Mouse (Mus musculus): ENCODE measurements at regions not wholly inside any gene's neighbourhood (a gene's known extent, or its start where the extent isn't known, plus 50 kb on each side); places are given as distances from the start of the nearest gene placed in this dataset.

- peaks cover 13% of the 10 kb centered on the region for H3K27me3 ChIP-seq (ENCODE audit: control insufficient read depth, insufficient read depth, insufficient read length)
- no peaks in the 10 kb centered on the region for H3K79me2 ChIP-seq (ENCODE audit: control insufficient read depth, insufficient read depth)
- H3K4me3 ChIP-seq, result no peak overlapping the region
- H3K36me3 ChIP-seq (ENCODE audit: control insufficient read depth, insufficient read depth), result no peaks in the 10 kb centered on the region
- no peak overlapping the region for H3K4me2 ChIP-seq (ENCODE audit: low read depth)
- no peak overlapping the region for H3ac ChIP-seq (ENCODE audit: control insufficient read depth, insufficient read length)
- TF ChIP-seq MYOG (IDR thresholded peaks at IDR 0.05; ENCODE audit: control insufficient read depth in 1 of 3, insufficient read depth in 1 of 3, insufficient read length in 2 of 3, low read depth in 2 of 3), result no peak
- no peak for TF ChIP-seq TCF3 (IDR thresholded peaks at IDR 0.05; ENCODE audit: insufficient read length, low read depth)
- TF ChIP-seq MAX (IDR thresholded peaks at IDR 0.05; ENCODE audit: low read depth), result no peak
- TF ChIP-seq TCF12 (IDR thresholded peaks at IDR 0.05; ENCODE audit: insufficient read depth, poor library complexity, severe bottlenecking), result no peak
- TF ChIP-seq POLR2AphosphoS2 (IDR thresholded peaks at IDR 0.05; ENCODE audit: insufficient read length, low read depth), result no peak
- no peak for TF ChIP-seq REST (IDR thresholded peaks at IDR 0.05; ENCODE audit: insufficient read depth, insufficient read length)
- no peak for TF ChIP-seq SRF (IDR thresholded peaks at IDR 0.05; ENCODE audit: control insufficient read depth, insufficient read length, low read depth)
- no peak for TF ChIP-seq POLR2A (IDR thresholded peaks at IDR 0.05; ENCODE audit: insufficient read length, low read depth)
- TF ChIP-seq E2F4 (IDR thresholded peaks at IDR 0.05; ENCODE audit: insufficient read depth), result no peak
- TF ChIP-seq MYOD1 (IDR thresholded peaks at IDR 0.05; ENCODE audit: control insufficient read depth in 1 of 3, insufficient read length in 2 of 3, low read depth in 2 of 3), result no peak
- TF ChIP-seq CEBPB (IDR thresholded peaks at IDR 0.05; ENCODE audit: insufficient read depth, poor library complexity, severe bottlenecking), result no peak
- TF ChIP-seq USF1 (IDR thresholded peaks at IDR 0.05; ENCODE audit: low read depth), result no peak
Measured at GRCm38 (mm10) chr13:63708567-63708966, 106.5 kb upstream of the Ercc6l2 start.

- H3ac ChIP-seq (ENCODE audit: control insufficient read depth, insufficient read length), result no peak overlapping the region
Measured at GRCm38 (mm10) chr13:63713137-63713536, 101.9 kb upstream of the Ercc6l2 start.

GRCm38 (mm10) chr13:63716498-63716897 is 98.5 kb upstream of the Ercc6l2 start:
- no peak for TF ChIP-seq MAX (IDR thresholded peaks at IDR 0.05; ENCODE audit: low read depth)
- no peak for TF ChIP-seq REST (IDR thresholded peaks at IDR 0.05; ENCODE audit: insufficient read depth, insufficient read length)
- TF ChIP-seq CEBPB (IDR thresholded peaks at IDR 0.05; ENCODE audit: insufficient read depth, poor library complexity, severe bottlenecking), result no peak
- no peak for TF ChIP-seq POLR2A (IDR thresholded peaks at IDR 0.05; ENCODE audit: insufficient read length, low read depth)
- TF ChIP-seq USF1 (IDR thresholded peaks at IDR 0.05; ENCODE audit: low read depth), result no peak
- no peak for TF ChIP-seq SRF (IDR thresholded peaks at IDR 0.05; ENCODE audit: control insufficient read depth, insufficient read length, low read depth)
- TF ChIP-seq MYOD1 (IDR thresholded peaks at IDR 0.05; ENCODE audit: control insufficient read depth in 1 of 3, insufficient read length in 2 of 3, low read depth in 2 of 3), result no peak
- no peak for TF ChIP-seq E2F4 (IDR thresholded peaks at IDR 0.05; ENCODE audit: insufficient read depth)
- no peak for TF ChIP-seq TCF3 (IDR thresholded peaks at IDR 0.05; ENCODE audit: insufficient read length, low read depth)
- TF ChIP-seq POLR2AphosphoS2 (IDR thresholded peaks at IDR 0.05; ENCODE audit: insufficient read length, low read depth), result no peak
- TF ChIP-seq TCF12 (IDR thresholded peaks at IDR 0.05; ENCODE audit: insufficient read depth, poor library complexity, severe bottlenecking), result no peak
- TF ChIP-seq MYOG (IDR thresholded peaks at IDR 0.05; ENCODE audit: control insufficient read depth in 1 of 3, insufficient read depth in 1 of 3, insufficient read length in 2 of 3, low read depth in 2 of 3), result no peak
- Histone ChIP-seq H3K4me3 (no peak overlapping the region), H3K4me2 (ENCODE audit: low read depth) (no peak overlapping the region), H3K27me3 (ENCODE audit: control insufficient read depth, insufficient read depth, insufficient read length) (no peaks in the 10 kb centered on the region), H3ac (ENCODE audit: control insufficient read depth, insufficient read length) (no peak overlapping the region), H3K36me3 (ENCODE audit: control insufficient read depth, insufficient read depth) (no peaks in the 10 kb centered on the region), H3K79me2 (ENCODE audit: control insufficient read depth, insufficient read depth) (no peaks in the 10 kb centered on the region)

More at GRCm38 (mm10) chr13:63713137-63713536, 101.9 kb upstream of the Ercc6l2 start:
- Histone ChIP-seq H3K4me3 (no peak overlapping the region), H3K36me3 (ENCODE audit: control insufficient read depth, insufficient read depth) (no peaks in the 10 kb centered on the region), H3K27me3 (ENCODE audit: control insufficient read depth, insufficient read depth, insufficient read length) (peaks cover 2% of the 10 kb centered on the region), H3K4me2 (ENCODE audit: low read depth) (no peak overlapping the region), H3K79me2 (ENCODE audit: control insufficient read depth, insufficient read depth) (no peaks in the 10 kb centered on the region)
- TF ChIP-seq CEBPB (IDR thresholded peaks at IDR 0.05; ENCODE audit: insufficient read depth, poor library complexity, severe bottlenecking) (no peak), POLR2A (IDR thresholded peaks at IDR 0.05; ENCODE audit: insufficient read length, low read depth) (no peak), REST (IDR thresholded peaks at IDR 0.05; ENCODE audit: insufficient read depth, insufficient read length) (no peak)

- no peak overlapping the region for H3K4me3 ChIP-seq
- H3K79me2 ChIP-seq (ENCODE audit: control insufficient read depth, insufficient read depth), result no peaks in the 10 kb centered on the region
- TF ChIP-seq MAX (IDR thresholded peaks at IDR 0.05; ENCODE audit: low read depth) (no peak), REST (IDR thresholded peaks at IDR 0.05; ENCODE audit: insufficient read depth, insufficient read length) (no peak), MYOD1 (IDR thresholded peaks at IDR 0.05; ENCODE audit: control insufficient read depth in 1 of 3, insufficient read length in 2 of 3, low read depth in 2 of 3) (no peak), POLR2A (IDR thresholded peaks at IDR 0.05; ENCODE audit: insufficient read length, low read depth) (no peak), CEBPB (IDR thresholded peaks at IDR 0.05; ENCODE audit: insufficient read depth, poor library complexity, severe bottlenecking) (no peak), POLR2AphosphoS2 (IDR thresholded peaks at IDR 0.05; ENCODE audit: insufficient read length, low read depth) (no peak), TCF3 (IDR thresholded peaks at IDR 0.05; ENCODE audit: insufficient read length, low read depth) (no peak), USF1 (IDR thresholded peaks at IDR 0.05; ENCODE audit: low read depth) (no peak)
- no peak overlapping the region for H3ac ChIP-seq (ENCODE audit: control insufficient read depth, insufficient read length)
- H3K4me2 ChIP-seq (ENCODE audit: low read depth), result no peak overlapping the region
- no peaks in the 10 kb centered on the region for H3K27me3 ChIP-seq (ENCODE audit: control insufficient read depth, insufficient read depth, insufficient read length)
- no peaks in the 10 kb centered on the region for H3K36me3 ChIP-seq (ENCODE audit: control insufficient read depth, insufficient read depth)
Measured at GRCm38 (mm10) chr13:63717249-63717648, 97.8 kb upstream of the Ercc6l2 start.

- Histone ChIP-seq H3K79me2 (ENCODE audit: control insufficient read depth, insufficient read depth) (no peaks in the 10 kb centered on the region), H3ac (ENCODE audit: control insufficient read depth, insufficient read length) (no peak overlapping the region), H3K27me3 (ENCODE audit: control insufficient read depth, insufficient read depth, insufficient read length) (no peaks in the 10 kb centered on the region), H3K36me3 (ENCODE audit: control insufficient read depth, insufficient read depth) (no peaks in the 10 kb centered on the region), H3K4me2 (ENCODE audit: low read depth) (no peak overlapping the region), H3K4me3 (no peak overlapping the region)
- no peak for TF ChIP-seq MYOD1 (IDR thresholded peaks at IDR 0.05; ENCODE audit: control insufficient read depth in 1 of 3, insufficient read length in 2 of 3, low read depth in 2 of 3)
Measured at GRCm38 (mm10) chr13:63718782-63719181, 96.3 kb upstream of the Ercc6l2 start.
